Mouse (Mus musculus) heart, adult 2 months (tissue): Measurements from ENCODE around the gene Hist1h2ae.

Source experiments
- CTCF ChIP-seq: fragments of 200-600 bp; IDR thresholded peaks from 2 replicates; pipeline ENCODE4 v1.8.1; 2022; ENCODE audit warnings: antibody characterized with exemption, mild to moderate bottlenecking, moderate library complexity
- EP300 ChIP-seq: fragments of 200-500 bp; IDR thresholded peaks from 2 replicates; pipeline ENCODE4 v1.6.1; 2011; ENCODE audit warnings: low read depth, low read length, control low read depth; ENCODE audit not compliant: insufficient read depth
- POLR2A ChIP-seq: fragments of 200-500 bp; IDR thresholded peaks from 2 replicates; pipeline ENCODE4 v1.6.1; 2011; ENCODE audit warnings: mild to moderate bottlenecking, low read depth, low read length, control low read depth; ENCODE audit not compliant: insufficient read depth

DNA sequence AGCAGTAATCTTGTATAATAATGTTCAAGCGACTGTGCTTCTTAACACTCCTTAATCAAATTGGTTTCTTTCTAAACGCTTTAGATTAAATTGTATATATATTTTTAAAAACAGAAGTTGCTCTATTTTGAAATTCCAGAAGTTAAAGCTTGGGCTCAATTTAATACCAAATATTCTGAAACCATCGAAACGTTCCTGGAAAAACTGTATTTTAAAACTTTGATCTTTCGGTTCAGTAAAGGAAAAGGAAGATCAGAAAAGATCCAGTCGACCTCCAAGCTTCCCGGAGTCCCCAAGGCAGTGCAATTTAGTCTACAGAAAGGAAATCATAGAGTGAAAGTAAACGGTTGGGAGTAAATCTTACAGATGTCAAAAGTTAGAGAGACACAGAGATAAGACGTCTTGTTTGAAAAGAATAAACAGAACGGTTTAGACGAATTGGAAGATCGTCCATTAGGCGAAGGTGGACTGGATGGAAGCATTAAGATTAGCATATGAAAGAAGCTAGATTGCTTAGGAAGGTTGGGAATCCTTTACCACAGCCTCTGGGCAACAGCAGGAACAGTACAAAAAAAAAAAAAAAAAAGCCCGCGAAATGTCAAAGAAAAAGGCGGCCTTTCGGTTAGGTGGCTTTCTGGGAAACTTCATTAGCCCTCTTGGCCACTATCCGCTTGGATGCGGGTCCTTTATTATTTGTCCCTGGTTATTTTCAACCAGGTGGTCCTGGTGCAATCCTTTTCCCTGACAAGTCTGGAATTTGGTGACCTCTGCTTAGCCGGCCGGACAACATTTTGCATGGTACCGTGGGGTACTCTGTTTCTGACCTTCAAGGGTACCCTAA lies 15.3 kb upstream of the Hist1h2ae start:
- TF ChIP-seq POLR2A, result no peak
- no peak for TF ChIP-seq EP300
- no peak for TF ChIP-seq CTCF
